Mouse (Mus musculus) gastrocnemius, postnatal 4 days (tissue): Measurements from ENCODE around the gene Pdia5. TPM values are rescaled to one million over a fixed set of nuclear protein-coding genes. Genes with fewer than 3 reads are reported as not detected.

Source experiments
- DNase-seq, 2 experiments: peaks; one replicate each; pipeline ENCODE4 v3.0.0; 2021 to 2022; ENCODE audit warnings: low spot score in 2 of 2, mixed read lengths in 2 of 2
- long read RNA-seq, 2 experiments: library from polyadenylated mRNA; stranded (forward); transcript quantifications; one replicate each; pipeline ENCODE4 v2.0.0; 2021
- total RNA-seq, 2 experiments: library from RNA; stranded (reverse); gene quantifications; 2 replicates each; pipeline ENCODE4 v1.2.3; 2021

Pdia5 gene
- 10 to 100 TPM; 16.9 to 19.6 TPM for total RNA-seq
- long read RNA-seq, experiment 1, transcript Pdia5-201 (17 exons, 1,809 nt): major isoform, 19 of 19 reads
- long read RNA-seq, experiment 1, partial matches to known transcripts: 0 of 19 reads
- long read RNA-seq, experiment 1, other reads (novel, unspliced or antisense): 0 of 19 reads
- long read RNA-seq, experiment 2, transcript Pdia5-201 (17 exons, 1,809 nt): major isoform, 28 of 33 reads
- long read RNA-seq, experiment 2, partial matches to known transcripts: 1 of 33 reads
- long read RNA-seq, experiment 2, other reads (novel, unspliced or antisense): 4 of 33 reads

DNA sequence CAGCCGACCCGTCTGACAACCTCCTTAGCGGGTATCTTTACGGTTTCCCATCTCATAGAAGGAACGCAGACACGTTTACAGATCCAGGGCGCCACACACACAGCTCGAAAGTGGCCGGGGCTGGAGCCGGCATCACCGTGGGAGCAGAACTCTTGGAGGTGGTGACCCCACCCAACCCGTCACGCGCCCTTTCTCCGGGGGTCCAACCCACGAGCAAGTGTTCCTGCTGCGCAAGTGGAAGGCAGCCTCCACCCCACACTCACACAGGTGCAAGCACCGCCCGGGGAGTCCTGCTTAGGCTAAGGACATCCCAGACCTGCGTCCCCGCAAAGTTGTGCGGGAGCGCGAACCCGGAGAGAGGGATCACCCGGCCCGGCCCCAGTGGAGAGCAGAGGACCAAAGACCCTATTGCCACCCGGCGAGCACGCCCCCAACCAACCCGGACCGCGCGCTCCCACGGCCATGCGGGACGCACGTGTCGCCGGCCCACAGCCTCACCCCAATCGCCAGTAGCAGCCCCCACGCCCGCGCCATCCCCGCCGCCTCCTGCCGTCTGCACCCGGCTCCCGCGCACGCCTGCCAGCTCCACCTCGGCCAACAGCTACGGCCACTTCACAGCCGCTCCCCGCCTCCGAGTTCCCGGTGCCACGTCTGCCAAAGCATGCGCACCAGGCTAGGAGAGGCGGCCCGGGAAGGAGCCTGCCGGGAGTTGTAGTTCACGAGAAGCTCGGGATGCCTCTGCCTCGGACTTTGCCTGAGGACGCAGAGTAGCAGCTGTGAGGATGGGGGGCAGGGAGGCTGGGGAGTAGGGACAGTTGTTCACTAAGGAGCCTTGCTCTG, at the start of gene Pdia5:
Pdia5 (minus strand) TSS at position 643 of the 840 bp plus-strand sequence.
- peak; percentile 71 to 87 for DNase-seq

DNA sequence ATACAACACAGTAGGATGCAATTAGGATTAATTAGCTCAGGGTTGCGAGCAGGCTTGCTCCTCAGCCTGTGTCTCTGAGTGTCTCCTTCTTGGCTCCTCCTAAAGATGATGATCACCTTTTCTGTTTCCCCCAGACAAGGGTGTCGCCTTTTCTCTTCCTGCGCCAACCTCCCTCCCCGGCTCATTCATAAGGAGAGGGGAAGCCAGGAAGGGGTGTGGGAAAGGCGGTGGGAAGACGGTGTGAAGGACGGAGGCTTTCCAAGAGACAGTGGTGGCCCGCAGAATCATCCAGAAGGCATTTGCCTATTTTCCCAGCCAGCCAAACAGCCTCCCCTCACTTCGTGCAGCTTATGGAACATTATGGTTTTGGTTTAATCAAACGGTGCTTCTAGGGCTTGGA, 48.4 kb upstream of the Pdia5 start:
- DNase-seq: no peak

DNA sequence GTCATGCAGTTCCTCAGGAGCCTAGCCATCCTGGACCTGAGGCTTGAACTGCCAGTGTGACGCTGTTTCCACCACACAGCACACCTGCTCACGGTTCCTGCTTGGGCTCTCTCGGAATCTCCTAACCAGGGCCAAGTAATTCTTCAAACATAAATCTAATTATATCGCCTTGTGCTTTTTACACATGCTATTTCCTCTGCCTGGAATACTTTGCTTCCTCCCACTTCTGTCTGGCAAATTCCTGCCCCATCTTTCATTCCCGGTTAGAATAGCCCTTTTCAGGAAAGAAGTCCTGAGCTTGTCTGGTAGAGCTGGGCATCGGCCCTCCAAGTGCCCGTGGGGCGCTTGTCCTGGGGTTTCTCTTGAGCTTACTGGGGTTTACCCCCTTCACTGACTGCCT, 47.0 kb upstream of the Pdia5 start:
- DNase-seq: no peak

DNA sequence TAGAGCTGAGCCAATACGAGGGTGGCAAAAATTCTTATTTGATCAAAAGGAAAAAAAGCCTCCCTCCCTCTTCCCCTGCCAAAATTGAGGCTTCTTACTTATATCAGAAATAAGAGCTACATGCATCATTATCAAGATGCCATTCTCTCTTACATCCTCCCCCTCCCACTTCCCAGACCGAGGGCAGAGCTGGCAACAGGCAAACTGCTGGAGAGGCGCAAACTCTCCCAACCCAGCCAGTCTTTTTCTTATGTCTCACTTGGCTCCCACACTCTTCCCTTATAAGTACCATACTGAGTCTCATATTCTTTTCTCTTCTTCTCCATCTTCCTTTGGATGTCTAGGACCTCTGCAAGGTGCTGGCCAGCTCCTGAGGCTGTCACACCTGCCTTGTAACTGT, 44.0 kb upstream of the Pdia5 start:
- no peak for DNase-seq

DNA sequence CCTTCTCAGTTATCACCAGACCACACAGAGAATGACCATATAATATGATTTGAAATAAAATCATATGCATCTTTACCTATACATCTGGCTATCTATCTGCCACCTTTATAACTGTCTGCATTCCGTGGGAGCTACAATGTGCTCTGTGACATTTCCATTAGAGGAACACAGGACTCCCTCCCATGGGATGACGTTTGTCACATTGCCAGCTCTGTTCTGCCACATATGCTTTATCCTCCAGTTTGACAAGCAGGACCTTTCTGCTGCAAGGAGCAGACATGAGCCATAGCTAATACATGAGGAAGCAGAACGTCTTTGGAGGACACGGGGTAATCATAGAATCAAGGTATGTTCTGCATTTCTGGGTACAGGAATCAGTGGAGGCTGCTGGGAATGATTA, 33.5 kb upstream of the Pdia5 start:
- DNase-seq: no peak

DNA sequence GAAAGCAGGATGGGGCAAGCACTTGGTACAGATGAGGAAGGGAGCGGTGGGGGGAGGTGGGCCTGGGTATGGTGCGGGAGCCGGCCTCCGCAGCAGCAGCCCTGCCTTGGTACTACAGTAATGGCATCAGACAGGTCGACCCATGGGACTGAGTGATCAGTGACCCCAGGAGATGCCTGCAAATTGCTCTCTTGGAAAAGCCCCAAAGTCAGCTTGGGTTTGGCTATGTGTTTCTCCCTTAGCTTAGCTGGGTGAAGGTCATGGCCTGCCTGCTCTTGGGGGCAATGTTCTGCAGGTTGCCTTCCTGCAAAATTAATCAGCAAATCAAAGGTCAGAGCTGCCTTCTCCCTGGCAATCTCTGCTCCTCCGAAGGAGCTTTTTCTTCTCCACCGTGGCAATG, 28.6 kb upstream of the Pdia5 start:
- DNase-seq: no peak

DNA sequence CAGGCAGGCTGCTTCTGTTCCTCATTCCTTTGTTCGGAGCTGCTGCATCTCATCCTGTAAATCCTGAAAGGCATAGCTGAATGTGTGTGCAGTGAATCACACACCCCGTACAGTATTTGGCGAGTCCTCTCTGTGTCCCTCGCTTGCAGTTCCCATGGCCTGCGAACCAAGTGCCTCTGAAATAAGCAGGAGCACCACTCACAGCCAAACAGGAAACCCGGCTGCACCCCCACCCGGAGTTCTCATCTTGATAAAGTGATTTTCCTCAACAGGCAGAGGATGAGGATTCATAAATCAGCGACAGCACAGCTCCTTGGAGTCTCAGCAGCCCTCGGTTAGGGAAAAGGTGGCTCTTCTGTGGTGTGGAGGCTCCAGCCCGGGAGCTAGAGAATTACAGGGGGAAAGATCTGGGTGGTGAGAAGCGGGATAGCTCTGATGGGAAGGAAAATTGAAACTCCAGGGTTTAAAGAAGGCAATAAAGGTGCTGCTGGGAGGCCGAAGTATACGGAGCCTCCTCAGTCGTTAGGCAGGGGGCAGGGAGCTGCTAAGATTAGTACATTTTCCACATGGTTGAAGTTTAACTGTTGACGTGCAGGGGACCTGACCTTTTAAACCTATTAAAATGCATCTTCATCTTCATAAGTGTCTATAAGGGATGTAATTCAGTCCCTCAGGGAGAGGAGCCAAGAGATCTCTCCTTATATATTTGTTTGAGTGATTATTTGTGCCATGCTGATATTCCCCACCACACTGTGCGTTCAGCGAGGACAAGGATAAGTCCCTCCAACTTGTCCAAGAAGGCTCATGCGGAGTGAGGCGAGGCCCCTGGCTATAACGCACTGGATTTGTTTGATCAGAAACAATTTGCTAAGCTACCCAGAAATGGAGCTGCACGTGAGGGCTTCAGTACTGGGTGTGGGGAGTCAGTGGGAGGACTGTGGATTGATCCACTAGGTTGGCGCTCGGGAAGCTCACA, 27.6 kb upstream of the Pdia5 start:
- DNase-seq: no peak

DNA sequence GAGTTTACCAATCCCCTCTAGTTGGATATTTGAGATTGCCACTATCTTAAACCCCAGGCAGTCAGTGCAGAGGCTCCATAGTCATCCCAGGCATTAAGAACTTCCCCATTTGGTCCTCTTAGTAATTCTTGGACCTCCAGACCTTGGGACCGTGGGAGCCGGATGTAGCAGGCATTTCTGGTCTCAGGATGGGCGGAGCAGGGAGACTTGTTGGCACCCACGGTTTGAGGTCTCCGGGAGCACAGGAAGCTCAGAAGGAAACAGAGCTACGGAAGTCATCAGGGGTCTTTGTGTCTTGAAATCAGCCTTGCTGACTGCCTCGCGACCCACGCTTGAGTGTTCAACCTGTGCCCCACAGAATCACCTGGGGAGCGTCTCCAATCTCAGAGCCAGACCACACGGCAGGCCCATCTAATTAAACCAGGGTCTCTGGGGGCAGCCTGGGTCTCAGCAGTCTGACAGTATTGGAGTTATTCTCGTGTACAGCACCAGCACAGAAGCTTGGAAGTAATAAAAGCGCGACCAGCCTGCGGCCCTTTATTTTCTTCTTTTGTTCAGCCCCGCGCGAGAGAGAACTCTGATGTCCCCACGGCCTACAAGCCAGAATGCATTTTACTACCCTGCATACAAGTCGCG, 25.4 kb upstream of the Pdia5 start:
- DNase-seq: no peak

DNA sequence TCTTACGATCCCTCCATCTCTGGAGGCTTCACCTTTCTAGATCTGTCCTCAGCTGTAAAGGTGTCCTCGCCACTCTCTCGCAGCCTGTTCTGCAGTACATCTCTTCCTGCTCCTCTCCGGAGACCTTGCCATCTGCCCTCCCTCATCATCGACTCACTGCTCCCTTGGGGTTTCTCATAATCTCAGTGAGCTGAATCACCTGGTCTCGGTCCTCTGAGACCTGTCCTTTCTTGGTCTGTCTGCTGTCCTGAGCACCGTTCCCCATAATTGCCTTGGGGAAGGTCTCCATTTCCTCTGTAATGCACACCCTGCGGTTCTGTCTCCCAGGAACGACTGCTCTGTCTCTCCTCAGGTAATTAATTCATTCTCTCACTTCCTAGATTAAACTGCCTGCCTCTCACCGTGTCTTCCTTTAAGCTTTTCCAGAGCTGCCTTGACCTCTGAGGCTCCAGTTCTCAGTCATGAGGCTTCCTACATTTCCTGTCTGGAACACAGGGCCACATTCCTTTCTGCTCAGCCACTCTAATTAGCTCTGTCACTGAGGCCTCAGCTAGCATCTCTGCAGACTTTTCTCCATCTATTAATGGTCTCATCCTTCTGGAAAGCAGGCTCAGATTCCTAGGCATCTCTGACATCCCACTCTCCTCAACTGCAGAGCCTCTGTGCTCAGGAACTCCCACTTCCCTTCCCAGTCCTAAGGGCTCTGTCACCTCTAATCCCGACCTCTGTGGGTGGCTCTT, 18.8 kb upstream of the Pdia5 start:
- DNase-seq: no peak

DNA sequence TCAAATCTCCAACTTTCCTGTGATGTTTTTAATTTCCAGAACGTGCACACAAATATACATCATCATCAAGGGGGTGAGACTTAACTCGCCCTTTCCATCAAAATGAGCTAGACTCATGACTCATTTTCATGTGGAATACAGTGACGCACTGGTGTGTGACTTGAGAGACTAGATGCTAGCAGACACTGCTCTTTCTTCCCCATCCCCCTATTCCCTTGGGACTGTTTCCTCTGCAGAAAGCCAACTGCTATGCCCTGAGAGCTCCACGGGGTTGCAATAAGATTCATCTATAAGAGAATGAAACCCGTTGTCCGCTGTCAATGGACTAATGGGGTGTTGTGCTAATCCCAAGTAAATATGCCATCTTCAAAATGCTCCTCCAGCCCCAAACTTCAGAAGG, 17.9 kb upstream of the Pdia5 start:
- no peak for DNase-seq

DNA sequence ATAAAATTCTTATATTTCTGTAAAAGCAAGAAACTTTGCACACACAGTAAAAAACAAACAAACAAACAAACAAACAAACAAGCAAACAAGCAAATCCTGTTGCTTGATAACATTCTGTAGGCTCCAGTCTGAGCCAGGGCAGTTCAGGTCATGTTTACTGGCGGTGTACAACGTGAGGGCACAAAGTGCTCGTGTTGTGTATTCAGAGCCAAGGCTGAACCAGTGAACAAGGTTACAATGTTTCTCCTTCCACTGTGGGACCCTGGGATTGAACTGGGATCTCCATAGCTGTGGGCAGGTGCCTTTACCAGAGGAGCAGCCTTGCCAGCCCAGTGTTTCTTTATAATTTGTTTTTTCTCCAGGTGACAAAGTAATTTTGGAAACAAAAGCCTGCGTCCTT, 15.1 kb upstream of the Pdia5 start:
- no peak for DNase-seq

DNA sequence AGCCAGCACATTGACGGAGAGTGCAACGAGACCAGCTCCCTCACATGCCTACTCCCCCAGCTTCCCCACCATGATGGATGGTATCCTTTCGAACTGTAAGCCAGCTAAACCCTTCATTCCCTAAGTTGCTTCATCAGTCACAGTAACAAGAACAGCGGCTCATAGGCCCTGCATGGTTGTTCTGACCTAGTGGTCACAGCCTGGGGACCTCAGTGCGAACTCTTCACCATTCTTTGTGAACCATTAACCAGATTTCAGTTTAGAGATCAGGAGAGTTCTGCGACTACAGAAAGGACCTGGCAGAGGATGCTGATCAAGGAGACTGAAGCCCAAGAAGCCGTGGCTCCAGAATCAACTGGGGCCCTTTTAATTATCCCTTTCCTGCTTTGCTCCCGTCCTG, 13.6 kb upstream of the Pdia5 start:
- DNase-seq: no peak

DNA sequence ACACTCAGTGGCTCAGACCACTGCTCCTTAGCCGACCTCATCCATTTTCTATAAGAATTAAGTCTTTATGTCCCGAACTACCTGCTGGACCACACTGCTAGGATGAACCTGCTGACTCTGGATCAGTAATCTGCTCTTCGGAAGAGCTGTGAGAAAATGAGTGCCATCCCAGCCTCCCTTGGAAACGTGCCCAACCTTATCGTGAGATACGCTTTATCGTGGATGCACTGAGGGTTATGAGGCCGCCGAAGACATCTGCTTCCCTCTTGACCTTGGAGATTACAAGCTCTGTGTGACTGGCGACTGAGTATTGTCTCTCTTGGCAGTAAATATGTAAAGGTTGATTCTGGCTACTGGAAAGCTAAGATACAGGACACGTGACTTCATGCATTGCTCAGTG, 11.8 kb upstream of the Pdia5 start:
- no peak for DNase-seq

DNA sequence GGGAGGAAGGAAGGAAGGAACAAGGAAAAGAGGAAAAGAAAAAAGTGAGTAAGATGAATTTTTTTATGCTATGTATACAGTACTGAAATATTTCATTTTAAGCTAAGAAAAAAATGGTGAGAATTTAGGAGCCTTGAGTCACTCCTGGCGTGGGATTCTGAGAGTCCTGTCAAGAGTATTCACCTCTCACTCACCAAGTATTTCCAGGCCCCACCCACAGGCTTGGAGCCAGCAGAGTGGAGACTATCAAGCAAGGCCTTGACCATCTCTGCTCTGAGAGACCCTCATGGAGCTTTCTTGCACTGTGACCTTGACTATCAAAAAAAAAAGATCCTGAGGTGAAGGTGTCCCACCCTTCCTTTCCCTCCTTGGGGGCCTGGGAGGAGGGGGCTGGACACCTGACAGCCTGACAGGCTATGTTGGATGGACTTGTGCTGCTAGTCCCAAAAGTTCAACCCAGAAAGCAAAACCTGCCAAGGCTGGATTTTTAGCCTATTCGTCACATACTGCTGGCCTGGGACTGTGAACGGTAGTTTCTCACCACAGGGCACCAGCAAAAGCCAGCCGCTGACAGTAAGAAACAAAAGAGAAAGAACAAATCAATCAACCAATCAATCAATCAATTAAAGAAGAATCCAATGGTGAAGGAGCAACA, 10.6 kb upstream of the Pdia5 start:
- DNase-seq: no peak

DNA sequence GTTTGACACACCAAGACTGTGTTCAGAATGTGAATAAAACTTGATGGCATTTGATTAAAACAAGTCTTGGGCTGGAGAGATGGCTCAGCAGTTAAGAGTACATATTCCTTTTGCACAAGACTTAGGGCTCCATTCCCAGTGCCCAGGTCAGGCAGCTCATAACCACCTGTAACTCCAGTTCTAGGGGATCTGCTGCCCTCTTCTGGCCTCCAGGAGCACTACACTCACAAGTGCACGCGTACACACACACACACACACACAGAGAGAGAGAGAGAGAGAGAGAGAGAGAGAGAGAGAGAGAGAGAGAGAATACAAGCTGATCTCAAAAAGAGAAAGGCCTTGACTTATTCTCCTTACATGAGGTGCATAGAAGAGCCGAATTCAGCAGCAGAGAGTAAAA, 9.7 kb upstream of the Pdia5 start:
- DNase-seq: no peak

DNA sequence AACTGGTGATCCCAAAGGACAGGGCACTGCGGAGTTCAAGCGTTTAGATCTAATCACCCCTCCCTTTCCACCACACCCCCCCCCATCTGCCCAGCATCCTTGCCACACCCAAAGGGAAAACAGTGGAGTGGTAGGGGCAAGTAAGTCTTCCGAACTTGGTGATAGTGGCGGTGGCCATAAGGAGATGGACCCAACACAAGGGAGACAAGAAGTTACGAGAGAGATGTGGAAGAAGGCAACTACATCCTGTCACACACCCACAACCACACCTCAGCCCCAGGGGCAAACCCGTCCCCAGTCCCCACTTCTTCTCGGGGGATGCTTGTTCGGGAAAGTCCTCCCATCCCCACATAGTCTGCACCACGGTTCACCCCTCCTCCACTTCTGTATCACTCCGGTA, 880 bp downstream of the Pdia5 start:
- DNase-seq: no peak

DNA sequence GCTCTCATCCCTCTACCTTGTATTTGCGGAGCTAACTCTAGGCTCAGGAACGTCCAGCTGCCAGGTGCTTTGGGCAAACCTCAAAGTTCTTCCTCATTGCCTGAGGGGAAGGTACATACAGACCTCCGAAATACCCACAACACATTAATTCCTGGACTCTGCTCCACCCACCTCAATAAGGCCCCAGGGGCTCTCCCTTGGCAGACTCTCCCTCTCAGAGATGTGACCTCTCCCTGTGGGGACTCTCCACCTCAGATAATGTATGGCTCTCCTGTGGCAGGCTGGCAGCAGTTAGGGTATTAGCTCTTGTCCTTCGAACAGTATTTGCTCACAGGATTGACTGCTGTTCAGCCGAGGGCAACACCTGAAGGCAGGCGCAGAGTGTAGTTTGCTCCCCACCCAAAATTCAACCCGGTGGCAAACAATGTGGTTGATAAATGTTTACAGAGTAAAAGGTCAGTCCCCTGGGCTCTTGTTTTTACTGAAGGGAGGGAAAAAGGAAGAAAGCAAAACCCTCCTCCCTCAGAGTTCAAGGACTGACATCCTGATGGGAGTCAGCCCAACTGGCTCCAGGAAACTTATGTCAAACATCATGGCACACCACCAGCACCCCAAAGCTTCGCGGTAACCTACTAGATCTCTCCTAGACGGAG, 1.5 kb downstream of the Pdia5 start:
- no peak for DNase-seq

DNA sequence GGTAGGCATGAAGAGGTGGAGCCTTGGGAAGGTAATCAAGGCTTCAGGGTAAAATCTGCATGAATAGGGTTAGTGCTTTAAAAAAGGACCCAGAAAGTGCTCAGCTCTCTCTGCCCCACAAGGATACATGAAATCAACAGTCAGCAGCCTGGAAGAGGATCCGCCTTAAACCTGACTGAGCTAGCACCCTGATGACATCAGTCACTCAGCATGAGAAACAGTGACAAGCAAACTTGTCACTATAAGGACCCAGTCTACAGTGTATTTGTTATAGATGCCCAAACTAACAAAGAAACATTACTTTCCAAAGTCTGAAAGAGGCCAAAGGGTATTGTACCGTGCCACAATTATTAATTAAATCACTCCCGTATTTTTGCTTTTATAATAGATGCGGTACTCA, 2.9 kb downstream of the Pdia5 start:
- DNase-seq: no peak

DNA sequence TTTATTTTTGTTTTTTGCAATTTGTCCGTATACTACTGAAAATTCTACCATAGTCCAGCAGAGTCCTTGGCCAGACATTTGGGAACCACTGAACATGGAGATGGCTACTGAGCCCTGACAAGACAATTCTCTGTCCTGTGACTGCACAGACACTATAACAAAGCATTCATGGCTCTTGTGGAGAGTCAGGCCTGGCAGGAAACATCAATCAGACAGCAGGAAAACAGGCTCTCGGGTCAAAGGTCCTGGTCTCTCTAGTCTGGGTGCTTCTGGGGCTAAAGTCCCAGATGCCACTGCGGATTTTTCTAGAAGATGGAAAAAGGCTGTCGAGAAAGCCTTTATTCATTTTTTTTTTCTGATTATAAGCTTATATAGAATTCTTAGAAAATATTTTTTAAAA, 3.6 kb downstream of the Pdia5 start:
- DNase-seq: no peak
